Mouse (Mus musculus) liver, adult 2 months (tissue): ENCODE measurements at regions not wholly inside any gene's neighbourhood (a gene's known extent, or its start where the extent isn't known, plus 50 kb on each side); places are given as distances from the start of the nearest gene placed in this dataset.

Experiments used
- CTCF ChIP-seq: fragments of 200-500 bp; IDR thresholded peaks from 2 replicates; pipeline ENCODE4 v1.5.1; 2011; ENCODE audit warnings: low read depth, low read length, control low read depth
- POLR2A ChIP-seq: fragments of 200-500 bp; IDR thresholded peaks from 2 replicates; pipeline ENCODE4 v1.6.1; 2011; ENCODE audit warnings: low read length, control low read depth; ENCODE audit not compliant: insufficient read depth; ENCODE audit errors: extremely low read depth

GRCm38 (mm10) chr3:53977379-53978080 is 113.9 kb upstream of the Ufm1 start:
- TF ChIP-seq POLR2A (no peak), CTCF (no peak)
